Mouse (Mus musculus): Measurements from ENCODE around the gene Errfi1.
A peak's percentile ranks its signal among the peaks of the same experiment; 100 is the strongest.

Errfi1 gene

DNA sequence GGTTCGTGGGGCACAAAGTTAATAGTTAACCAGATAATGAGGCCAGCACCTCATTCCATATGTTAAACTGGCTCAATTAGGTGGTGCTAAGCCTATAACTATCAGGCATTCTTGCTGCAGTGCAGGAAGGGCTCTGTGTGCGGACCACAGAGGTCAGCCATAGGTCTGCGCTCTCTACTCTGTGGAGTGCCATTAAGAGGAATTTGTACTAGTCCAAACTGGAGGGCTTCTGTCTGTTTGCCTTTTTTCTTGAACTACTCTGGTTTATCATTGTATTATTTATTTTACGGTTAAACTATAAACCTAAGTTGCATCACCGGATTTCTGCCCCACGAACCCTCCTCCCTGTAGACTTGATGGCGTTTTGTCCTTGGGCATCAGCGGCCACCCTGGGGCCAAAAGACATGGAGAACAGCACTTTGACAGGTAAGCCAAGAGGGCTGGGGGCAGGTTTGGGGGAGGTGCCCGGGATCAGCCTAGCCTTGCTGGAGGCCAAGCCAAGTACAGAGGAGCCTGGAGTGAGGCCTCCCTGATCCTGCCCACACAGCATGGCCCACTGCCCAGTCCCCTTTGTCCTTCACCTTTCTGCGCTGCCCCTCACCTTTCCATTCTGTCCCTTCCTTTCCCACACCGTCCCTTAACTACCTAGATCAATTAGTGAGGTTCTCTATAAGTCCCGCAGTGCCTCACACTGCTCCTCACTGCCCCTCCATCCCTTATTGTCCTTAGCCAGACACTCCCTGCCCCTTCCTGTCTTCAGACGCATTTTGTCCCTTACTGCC, at the start of gene Errfi1:
Gene Errfi1 (plus strand): TSS at position 240 of the 782 bp plus-strand sequence.
- peak; percentile 95 for DNase-seq

DNA sequence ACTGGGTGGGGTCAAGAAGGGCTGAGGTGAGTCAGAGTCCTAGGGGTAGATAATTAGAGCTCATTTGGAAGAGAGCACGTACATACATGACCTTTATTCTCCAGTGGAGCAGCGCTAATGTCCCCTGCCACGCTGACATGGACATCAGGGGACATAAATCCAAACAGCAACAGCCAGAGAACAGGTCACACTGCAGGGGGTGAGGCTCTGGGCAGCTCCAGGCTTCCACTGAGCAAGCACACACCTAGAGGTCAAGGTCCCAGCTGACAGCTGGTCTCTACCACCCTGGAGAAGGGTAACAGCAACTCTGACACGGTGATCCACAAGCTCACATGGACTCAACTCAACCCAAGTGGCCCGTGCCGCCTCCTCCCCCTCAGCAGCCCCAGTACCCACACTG, 49.5 kb upstream of the Errfi1 start:
- peak; percentile 66 for DNase-seq

DNA sequence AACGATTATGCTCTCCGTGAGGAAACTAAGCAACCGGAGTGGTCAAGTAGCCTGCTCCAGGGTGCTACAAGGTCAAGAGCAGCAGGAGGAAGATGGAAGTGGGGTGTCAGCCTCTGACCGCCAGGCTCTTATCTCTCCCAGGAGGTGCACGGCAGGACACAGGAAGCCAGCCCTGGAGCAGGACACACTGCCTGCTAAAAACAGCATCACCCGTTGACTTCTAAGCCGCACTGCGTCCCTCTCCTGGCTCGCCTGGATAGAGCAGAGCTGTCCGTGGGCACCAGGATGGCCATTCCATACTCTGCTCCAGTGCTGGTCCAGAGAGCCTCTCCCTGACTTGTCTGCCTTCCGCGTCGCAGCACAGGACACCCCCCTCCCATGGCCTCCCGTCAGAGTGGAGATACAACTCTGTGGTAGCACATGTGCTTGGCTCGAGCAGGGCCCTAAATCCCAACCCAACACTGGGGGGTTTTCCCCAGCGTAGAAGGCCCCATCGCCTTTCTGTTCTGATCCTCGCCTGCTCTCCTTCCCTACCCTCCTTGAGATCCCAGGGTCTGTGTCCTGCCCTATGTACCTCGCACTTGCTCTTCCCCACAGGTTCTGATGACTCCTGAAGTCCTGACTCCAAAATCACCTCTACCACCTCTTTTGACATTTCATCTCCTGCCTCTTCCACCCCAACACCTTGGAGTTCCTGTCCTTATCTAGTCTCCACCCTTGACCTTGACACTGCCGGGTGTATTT, 45.8 kb upstream of the Errfi1 start:
- DNase-seq: no peak

DNA sequence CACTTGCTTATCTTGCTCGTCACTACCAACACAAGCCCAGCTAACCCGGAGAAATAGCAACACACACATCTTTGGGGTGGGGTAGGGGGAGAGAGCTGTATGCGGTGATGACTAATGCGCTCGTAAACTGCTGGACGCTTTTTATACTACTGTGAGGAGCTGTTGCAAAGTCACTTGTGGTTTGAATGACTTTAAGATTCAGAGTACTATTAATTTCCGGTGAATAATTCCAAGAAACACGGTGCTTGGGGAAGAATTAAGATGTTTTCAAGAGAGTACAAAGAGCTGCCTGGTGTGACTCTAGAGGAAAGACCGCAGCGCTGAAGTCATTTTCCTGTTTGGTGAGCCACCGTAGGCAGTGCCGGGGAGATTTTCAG, 45.3 kb upstream of the Errfi1 start:
- no peak for DNase-seq

DNA sequence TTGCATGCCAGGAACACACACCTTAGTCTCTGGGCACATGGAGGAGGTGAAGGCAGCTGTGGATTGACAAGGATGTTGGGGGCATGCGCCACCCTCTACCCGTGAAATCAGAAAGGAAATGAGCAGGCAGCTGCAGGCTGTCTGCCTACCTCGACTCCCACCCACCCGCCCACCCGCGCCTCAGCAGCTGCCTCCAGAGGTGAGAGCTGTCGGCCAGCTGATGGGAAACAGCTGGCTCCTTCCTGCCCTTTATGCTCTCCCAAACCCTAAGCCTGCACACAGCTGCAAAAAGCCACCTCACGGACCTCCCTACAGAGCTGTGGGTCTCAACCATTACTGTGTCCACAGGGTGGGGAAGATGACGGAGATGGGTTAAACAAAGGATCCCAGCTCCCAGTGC, 44.4 kb upstream of the Errfi1 start:
- DNase-seq: no peak

DNA sequence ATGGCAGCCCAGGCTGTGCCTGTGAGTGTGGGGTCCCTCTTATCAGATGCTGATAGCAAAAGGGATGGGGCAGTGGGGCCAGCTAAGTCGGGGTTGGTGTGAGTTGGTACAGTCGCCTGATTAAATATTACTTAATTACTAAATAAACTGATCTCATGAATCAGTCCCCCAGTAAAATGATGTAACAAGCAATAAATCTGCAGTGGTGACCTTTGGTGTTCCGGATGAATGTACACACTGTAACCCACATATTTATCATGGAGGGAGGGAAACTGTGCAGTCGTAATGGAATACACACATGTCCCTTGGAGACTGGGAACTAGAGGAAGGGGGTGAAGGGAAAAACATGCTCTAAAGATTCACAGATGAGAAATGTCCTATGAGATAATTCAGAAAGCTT, 38.6 kb upstream of the Errfi1 start:
- no peak for DNase-seq

DNA sequence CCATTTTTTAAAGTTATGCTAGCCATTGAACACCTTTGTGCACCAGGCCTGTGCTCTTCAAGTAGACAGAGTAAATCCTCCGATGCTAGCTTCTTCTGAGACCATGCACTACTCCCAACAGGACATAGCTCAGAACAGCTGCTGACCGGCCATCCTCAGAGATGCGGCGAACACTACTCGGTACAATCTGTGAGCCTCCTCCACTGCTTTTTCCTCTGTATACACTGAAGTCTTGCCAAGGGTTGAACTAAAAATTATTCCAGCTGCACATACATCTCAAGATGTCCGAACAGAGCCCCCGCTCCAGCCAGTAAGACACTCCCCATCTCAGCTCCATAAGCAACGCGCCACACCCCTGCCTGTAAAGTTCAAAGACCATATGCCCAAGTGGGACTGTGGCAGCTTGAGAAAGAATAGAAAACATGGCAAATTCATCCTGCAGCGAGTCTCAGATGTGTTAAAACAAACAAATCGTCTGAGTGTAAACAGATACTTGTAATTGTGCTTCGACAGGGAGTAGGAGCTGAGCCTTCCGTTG, 37.2 kb upstream of the Errfi1 start:
- no peak for DNase-seq

DNA sequence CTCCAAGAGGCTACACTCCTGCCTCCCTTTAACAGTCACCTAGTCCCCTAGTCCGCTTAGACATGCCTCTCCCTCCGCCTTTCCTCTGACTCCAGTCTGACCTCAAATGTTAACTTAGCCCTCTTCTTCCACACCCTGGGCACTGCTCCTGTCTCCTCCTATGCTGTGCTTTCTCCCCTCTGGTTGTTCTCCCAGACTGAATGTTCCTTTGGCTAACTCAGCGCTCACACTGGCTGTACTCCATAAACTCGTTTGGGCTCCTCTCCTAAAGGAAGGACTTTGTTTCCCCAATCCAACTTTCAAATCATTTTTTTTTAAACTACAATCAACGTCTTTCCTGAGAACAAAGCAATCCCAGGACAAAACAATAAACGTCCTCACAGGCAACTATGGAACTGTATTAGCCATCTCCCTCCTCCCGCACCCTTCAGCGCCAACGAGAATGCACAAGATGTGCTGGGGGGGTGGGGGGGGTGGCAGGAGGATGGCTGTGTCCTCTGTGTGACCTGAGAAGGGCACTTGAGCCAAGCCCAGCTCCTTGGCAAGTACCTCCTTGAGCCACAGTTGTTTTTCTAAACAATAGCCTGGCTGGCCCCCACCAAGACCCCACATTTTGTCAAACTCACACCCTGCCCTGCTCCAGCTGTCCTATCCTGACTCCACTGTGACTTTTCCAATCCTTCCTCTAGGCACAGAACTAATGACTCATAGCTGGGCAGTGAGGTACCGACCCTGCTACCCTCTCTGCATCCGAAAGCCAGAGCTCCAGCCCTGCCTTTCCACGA, 34.4 kb upstream of the Errfi1 start:
- DNase-seq: no peak

DNA sequence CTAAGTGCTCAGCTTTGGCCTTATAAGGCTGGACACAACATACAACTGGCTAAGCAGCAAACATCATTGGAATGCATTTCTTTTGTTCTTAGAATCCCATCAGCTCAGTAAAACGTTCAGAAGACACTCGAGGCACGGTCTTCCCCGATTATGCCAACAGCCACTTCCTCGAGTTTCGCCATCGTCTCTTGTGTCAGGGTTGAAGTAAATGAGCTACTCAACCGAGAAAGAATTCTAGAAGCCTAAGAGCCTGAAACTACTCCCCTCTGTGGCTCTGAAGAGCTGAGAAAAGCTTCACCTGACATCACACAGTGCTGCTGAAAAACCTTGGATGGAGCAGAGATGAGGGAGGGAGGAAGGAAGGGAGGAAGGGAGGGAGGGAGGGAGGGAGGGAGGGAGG, 32.3 kb upstream of the Errfi1 start:
- no peak for DNase-seq

DNA sequence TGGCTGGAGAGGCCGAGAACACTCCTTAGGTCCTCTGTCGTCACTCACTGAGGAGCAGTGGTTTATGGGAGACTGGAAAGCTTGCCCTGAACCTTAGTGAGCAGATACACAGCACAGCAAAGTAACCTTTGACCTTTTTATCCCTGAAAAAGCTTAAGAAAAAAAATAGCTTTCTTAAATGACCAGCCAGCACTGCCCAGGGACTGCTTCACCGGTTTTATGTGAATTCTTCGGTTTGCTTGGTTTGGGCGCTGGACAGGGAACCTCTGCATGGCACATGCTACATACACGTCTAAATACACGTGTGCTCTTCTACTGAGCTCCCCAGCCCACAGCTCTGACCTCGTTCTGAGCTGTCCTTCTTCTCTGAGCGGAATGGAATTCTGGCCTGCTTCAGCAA, 31.1 kb upstream of the Errfi1 start:
- peak; percentile 45 for DNase-seq

DNA sequence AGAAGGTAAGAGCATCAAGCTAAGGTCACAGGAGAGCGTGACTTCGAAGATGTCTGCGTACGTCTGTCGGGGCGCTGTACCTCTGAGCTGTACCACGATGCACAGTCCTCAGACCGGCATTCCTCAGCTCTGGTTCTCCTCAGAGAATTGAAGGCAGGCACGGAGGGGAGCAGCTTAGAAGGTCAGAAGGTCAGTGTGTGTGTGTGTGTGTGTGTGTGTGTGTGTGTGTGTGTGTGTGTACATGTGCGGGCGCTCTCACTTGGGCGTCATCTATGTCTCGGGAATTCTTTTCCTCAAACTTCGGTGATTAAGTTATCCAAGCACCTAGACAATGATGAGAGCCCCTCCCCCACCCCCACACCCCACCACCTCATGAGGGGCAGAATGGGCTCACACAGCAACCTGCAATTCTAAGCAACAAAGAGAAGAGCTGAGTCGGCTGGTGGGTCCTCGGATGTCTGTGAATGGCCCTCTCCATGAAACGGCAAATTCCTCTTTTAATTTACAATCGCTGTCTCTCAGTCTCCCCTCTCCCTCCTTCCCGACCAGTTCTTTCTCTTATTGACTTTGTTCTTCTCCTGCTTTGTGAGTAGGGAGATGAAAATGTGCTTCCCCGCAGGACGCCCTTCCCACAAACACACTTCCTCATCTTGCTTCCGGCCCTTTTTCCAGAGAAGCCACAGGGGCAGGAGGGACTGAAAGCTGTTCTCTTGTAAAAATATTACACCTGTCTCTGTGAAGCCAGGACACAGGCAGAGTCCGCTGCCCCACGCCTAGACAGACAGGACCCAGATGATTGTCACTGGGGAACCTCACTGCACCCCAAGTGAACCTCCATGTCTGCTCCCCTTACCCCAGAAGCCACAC, 29.9 kb upstream of the Errfi1 start:
- no peak for DNase-seq

DNA sequence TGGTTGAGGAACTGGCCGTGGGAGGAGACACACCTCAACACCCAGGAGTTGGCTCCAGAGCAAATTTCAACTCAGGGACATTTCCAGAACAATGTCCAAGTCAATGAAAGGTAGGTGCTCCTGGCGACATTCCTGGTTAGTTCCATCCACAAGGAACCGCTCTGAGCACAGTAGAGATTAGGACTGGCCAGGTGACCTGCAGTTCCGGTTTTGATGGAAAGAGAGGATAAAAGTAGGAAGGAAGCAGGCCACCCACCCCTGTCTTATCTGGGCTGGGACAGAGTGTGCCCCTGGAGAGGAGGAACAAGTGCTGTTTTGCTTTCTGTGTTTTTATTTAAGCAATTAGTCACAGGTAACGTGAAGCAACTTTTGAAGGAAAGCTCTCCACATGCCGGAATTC, 28.8 kb upstream of the Errfi1 start:
- DNase-seq: peak; percentile 61

DNA sequence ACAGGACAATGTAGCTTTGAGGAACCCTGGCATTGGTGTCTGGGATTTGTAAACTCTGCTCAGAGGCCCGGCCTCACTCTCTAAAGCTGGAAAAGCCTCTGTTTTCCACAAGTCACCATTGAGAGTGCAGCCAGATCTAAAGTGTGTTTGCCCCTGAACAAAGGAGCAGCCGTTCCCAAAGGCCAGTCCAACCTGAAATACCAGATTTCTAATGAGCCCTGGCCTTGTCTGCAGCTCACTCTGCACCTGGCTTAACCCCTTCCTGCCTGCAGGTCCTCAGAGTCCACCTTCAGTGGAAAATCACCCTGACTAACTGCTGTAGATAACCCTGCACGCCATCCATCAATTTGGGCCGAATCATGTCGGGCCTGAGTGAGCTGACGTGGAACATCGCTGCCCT, 28.2 kb upstream of the Errfi1 start:
- DNase-seq: peak; percentile 84

DNA sequence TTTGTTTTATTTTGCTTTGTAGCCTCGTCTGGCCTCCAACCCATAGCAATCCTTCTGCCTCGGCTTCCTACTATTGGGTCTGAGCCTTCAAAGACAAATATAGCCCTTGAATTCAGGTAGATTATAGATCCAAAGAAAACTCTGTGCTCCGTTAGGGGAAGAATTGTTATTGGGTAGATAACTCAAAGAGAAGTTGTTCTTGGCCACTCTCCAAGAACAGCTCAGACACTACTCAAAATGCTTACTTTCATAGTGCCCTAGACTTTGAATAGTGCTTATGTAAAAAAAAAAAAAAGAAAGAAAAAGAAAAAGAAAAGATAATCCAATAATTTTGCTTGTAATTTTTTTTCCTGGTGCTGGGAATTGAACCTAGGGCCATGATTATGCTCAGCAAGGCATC, 22.4 kb upstream of the Errfi1 start:
- DNase-seq: no peak

DNA sequence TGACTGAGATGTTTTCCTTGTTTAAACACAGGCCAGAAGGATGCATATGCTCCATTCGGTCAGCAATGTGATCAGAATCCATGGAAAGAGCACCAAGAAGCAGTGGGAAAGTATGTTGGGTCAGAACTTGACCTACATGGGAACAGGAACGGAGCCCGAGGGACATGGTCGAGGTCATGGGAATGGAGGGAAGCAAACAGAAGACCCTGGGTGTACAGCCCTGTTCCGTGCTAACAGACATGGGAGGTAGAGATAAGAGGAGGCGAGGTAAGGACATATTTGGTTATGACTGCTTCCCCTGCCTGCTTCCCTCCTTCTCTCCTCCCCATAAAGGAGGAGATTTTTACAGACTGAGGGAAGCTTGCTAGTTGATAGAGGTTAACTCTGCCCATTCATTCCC, 21.8 kb upstream of the Errfi1 start:
- DNase-seq: no peak

DNA sequence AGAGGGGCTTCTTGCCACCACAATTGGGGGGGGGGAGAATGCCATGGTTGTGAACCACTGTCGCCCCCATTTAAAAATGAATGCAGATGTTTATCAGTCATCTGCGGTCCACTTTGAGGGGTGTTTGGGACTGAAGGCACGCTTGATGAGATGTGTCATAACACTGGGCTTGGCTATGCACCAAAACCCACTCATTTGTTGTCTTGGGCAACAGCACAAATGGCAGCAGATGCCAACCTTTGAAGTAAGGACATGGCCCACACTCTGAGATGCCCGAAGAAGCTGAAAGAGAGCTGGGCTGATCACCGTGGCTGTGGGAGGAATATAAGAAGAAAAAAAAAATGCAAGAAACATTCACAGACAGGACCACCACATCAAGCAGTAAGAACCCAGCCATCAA, 18.6 kb upstream of the Errfi1 start:
- DNase-seq: no peak

DNA sequence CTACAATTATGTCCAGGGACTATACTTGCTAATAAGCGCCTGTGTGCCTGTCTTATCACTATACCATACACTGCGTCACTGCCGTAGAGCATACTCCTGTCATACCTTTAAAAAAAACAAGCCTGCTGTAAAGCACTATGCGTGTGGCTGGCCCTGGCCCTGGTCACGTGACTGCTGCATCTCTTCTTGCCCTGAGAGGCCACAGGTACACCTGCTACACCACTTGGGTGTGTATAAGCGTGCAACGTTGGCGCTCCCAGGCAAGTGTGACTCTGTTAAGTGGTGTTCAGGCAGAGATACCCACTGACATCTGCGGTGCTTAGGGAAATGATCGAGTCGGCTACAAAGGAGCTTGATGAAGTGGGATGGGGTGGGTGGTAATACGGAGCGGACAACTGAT, 17.5 kb upstream of the Errfi1 start:
- no peak for DNase-seq

DNA sequence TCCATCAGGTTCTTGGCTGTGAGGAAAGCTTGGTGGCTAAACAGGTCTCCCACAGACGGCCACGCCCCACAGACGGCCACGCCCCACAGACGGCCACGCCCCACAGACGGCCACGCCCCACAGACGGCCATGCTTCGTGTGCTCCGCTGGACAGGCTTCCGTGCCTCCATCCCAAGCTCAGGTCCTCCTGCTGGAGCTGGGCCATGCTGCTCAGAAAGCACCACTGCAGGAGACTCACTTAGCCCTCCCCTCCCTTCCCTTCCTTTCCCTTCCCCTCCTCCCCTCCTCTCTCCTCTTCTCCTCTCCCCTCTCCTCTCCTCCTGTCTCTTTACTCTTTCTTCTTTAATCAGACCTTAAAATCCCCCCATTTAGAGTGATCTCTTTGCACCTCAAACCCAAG, 16.8 kb upstream of the Errfi1 start:
- DNase-seq: no peak

DNA sequence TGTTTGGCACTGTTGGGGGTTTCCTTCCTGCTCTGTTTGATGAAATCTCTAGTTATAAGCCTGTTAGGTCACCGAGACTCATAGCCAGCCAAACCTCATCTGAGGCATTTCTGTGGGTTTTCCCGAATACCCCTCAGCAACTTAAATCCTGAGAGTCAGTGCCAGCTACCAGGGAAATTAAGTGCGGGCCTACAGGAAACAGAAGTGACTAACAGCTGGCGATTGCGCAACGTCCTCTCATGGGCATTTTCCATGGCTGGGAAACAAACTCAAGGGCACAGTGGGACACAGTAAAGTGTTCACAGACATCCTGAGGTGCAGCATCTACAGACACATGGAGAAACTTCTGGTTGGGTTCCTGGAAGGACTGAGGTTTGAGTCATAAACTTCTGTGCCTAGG, 16.3 kb upstream of the Errfi1 start:
- DNase-seq: peak; percentile 39

DNA sequence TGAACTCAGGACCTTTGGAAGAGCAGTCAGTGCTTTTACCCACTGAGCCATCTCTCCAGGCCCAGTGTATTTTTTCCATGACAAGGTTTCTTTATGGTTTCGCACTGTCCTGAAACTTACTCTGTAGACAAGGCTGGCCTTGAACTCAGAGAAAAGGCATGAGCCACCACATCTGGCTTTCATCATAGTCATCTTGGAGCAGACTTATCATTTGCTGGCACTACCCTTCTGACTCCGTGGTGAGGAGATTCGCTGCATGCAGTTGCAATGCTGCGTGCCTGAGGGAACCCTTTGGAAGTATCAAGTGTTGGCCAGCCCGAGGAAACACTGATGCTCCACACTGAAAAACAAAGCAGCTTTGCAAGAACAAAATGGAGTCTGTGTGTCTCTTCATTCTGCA, 11.7 kb upstream of the Errfi1 start:
- DNase-seq: no peak

DNA sequence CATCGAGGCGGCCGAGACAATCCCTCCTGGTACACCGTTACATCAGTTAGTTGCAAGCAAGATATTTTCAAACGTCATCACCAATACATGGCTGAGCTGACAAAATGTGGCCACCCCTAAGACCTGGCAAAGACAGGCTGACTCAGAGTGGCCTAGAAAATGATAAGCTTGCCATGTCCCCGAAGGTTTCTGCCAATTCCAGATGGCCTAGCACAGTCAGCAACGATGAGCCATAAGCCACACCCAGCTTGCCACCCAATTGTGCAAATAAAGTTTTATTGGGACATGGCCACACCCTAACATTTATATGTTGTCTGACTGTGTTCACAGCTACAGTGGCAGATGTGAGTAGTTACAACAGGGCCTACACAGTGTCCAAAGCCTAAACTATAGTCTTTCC, 10.5 kb upstream of the Errfi1 start:
- no peak for DNase-seq

DNA sequence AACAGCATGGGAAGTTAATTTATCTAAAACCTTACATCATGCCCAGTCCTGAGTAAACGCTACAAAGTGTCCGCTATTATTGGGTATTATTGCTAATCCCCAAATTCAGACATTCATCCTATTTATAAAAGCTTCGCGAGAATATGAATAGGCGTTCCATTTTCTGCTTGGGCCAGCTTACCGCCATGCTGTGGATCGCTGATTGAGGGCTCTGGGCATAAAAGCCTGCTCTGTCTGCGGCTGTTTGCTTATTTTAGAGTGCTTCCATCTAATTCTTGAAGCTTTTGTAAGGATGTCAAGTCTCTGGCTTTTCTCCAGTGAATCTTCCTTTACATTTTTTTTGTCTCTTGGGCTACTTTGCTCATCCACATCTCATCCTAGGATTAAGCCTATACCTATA, 7.4 kb upstream of the Errfi1 start:
- DNase-seq: no peak

DNA sequence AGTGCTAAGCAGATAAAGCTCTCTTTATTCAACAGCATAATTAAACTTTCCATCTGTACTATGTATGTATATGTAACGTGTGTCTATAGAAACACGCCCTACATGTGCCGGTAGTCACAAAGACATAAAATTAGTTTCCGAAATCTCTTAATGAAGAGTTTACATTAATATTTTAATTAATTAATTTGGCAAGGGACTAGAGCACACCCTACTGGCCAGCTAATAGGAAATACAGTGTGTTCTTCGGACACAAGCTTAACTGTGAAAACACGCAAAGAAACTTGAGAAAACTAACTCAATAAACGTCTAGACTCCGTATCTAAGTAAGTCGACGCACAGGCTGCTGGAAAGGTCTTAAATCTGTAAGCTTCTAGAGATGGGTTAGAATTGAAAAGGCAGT, 3.8 kb upstream of the Errfi1 start:
- no peak for DNase-seq
